Mouse (Mus musculus): ENCODE data around the gene Nfat5.

The Nfat5 gene

DNA sequence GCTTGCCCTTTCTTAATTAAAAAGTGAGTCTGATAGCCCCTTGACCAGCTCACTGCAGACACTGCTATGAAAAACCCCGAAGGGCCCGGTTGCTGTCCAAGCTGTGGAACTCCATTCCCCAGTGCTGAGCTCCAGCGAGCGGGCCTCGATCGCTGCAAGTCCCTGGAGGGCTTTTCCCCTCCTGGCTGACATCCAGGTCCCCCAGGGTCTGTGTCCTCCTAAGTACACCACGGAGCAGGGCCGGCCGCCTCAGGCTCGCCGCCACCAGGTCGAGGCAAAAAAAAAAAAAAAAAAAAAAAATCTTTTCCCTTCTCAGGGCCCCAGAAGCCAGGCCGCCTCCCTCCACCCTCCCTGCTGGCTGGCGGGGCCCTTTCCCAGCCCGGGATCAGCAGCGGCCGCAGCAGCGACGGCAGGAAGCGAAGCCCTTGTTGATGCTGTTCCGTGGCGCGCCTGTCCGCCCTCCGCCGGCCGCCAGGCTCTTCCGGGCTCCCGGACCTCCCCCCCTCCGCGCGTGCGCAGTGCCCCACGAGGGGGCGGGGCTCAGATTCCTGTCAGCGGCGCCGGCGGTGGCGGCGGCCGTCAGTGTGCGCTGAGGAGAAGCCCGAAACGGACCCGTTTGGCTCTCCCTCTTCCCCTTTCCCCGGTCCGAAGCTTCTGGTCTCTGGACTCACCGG is at the start of gene Nfat5:
TSS of gene Nfat5 (plus strand) at position 543 of the 674 bp plus-strand sequence.
- peak; percentile 96 to 100 for DNase-seq

- no peak for DNase-seq
Observed at GRCm38 (mm10) chr8:107244218-107244617, 49.1 kb upstream of the Nfat5 start.

GRCm38 (mm10) chr8:107248456-107248855 is 44.8 kb upstream of the Nfat5 start:
- DNase-seq: no peak

DNA sequence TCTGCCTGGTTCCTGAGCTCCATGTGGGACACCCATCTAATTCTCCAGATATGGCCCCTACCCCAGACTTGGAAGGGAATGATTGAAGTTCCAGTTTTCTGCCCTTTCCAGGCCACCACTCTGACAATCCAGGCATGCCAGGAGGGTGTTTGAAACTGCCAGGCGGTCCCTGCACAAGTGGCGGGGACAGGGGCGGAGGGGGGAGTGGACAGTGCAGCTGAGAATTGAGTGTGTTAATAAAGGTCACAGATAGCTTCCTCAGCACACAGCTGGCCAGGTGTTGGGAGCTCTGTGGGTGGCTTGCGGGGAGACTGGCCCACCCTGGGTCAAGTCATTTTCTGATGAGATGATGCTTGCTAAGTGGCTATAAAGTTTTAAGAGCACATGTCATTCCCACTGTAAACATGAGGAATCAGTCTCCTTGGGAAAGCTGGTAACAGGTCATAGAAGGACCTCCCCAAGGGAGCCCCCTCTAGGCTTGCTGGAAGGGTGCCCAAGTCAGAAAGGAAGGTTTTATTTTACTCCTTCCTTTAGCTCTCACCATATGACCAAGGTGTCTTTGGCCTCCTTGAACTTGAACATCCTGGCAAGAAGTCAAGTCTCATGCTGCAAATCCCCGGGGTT is 41.7 kb upstream of the Nfat5 start:
- DNase-seq: no peak

GRCm38 (mm10) chr8:107253121-107253520 is 40.1 kb upstream of the Nfat5 start:
- no peak for DNase-seq

- DNase-seq: no peak
Observed at GRCm38 (mm10) chr8:107254403-107254802, 38.9 kb upstream of the Nfat5 start.

DNA sequence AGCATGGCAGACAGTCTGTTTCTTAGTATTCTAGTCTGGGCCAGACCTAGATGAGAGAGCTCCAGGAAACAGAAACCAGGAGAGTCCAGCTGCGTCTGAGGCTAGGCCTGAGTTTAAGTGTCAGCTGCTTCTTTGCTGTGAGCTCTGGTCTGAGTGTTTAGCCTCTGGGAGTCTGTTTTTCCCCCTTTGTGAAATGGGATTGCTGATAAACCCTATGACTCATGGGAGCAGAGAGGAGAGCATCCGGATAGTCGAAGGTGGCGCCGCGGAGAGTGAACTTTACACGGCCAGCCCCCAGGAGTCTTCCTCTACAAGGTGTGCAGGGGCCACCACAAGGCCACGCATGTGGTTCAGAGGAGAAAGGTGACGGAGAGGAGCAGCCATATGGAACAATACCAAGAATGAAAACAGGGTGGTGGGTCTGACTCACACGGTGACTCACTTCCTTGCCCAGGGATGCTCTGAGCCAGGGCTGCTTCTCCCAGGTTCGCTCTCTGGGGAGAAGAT is 38.3 kb upstream of the Nfat5 start:
- no peak for DNase-seq

GRCm38 (mm10) chr8:107257223-107257622 is 36.0 kb upstream of the Nfat5 start:
- no peak for DNase-seq

DNA sequence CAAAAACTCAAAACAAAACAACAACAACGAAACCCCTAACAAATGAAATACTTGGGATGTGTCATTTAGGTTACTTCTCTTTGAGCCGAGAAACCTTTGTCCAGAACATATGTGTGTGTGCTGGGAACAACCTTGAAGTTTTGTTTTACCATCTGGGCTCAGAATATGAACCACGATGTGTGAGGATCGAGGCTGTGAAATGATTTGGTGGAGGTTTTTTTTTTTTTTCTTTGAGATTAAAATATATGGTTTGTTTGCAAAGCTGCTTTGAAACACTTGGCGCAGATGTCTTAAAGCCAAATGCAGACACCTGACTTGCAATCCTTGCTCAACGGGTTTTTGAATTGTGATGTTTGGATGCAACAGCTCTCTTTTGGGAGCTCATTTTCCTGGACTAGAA is 33.1 kb upstream of the Nfat5 start:
- DNase-seq: no peak

- DNase-seq: no peak
Observed at GRCm38 (mm10) chr8:107261172-107261571, 32.1 kb upstream of the Nfat5 start.

DNA sequence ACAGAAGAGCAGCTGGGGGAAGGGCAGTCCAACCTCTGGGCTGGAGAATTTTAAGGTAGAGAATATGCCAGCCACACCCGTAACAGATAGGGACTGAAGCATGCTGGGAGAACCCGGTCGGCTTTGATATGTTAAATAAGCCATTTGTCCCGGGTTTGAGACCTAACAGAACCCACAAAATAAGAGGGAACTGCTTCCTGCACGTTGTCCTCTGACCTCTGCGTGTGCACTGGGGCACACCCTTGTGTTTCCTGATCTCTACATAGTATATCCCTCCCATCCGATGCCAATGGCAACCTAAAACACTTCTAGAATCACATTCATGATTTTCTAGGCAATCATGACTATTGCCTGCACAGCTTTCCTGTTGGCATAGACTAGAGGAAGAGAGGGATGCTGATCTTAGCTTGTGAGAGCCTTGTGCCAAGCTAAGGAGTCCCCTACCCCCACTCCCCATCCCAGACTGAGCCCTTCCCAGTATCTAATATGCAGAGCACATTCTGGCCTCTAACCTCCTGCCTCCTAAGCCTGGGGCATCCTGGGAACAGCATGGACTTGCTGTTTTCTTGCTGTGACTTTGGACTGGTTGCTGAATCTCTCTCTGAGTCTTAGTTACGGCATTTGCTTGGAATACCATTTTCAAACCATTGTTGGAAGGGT is 31.1 kb upstream of the Nfat5 start:
- no peak for DNase-seq

- peak; percentile 32 to 50 for DNase-seq
Observed at GRCm38 (mm10) chr8:107265811-107266210, 27.5 kb upstream of the Nfat5 start.

DNA sequence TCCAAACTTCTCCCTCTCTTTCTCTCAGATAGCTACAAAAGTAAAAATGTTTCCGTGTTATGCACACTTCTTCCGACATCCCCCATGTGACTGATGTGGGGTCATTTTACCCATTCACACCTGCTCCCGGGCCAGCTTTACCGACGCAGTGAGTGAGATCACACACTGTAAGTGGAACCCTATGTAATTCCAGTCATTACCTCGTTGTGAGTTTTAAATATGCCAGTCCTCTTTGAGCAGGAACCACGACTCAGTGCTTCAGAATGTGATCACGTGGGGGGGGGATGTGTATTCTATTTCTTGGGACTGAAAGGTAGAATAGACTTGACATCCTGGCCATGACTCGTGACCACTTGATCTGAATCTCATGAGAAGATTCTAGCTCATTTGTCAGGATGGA is 24.8 kb upstream of the Nfat5 start:
- DNase-seq: no peak

GRCm38 (mm10) chr8:107269191-107269590 is 24.1 kb upstream of the Nfat5 start:
- DNase-seq: no peak

- no peak for DNase-seq
Observed at GRCm38 (mm10) chr8:107269617-107270139, 23.6 kb upstream of the Nfat5 start.

- DNase-seq: no peak
Observed at GRCm38 (mm10) chr8:107270287-107270686, 23.0 kb upstream of the Nfat5 start.

DNA sequence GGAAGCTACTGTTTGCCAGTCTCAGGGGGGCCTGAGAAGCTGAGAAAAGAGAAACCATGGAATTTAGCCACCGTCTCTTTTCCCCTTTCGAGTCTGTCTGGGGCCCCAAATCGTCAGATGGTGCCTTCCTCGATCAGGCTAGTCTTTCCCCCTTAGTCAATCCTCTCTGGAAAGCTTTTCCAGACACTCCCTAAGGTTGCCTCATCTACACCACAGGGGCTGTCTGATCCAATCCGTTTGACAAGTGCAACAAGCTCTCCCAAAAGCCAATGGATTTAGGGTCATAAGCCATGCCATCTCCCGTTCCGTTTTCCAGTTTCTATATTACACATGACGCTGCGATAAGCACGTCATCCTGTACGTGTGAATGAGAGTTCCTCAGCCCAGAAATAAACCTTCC is 22.5 kb upstream of the Nfat5 start:
- peak; percentile 59 to 68 for DNase-seq

- no peak for DNase-seq
Observed at GRCm38 (mm10) chr8:107277323-107277883, 15.9 kb upstream of the Nfat5 start.

DNA sequence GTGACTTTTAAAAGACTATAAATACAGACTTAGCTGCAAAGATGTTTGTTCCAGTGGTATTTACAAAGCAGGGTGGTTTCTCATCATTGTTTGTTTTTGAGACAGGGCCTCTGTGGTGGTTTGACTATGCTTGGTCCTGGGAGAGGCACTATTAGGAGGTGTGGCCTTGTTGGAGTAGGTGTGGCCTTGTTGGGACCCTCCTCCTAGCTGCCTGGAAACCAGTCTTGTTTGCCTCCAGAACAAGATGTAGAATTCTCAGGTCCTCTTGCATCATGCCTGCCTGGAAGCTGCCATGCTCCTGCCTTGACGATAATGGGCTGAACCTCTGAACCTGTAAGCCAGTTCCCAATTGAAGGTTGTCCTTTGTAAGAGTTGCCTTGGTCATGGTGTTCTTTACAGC is 14.7 kb upstream of the Nfat5 start:
- no peak for DNase-seq

DNA sequence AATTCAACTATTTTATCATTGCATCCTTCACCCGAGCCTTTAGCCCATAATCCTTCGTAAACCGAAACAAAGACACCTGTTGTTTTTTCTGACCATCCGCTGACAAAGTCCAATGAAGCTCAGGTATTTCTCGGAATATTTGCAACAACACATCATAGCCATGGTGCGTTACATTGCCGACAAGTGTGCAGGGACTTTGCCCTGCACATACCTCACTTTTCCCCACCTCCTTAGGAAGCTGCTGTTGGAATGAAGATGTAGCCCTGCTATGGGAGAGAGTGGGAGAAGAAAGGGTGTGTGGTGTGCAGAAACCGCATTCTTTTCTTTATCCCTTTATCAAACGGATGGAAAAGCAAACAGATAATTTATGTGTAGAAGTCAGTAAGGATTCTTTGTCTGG is 6.6 kb upstream of the Nfat5 start:
- no peak for DNase-seq

- DNase-seq: no peak
Observed at GRCm38 (mm10) chr8:107287522-107287921, 5.7 kb upstream of the Nfat5 start.

DNA sequence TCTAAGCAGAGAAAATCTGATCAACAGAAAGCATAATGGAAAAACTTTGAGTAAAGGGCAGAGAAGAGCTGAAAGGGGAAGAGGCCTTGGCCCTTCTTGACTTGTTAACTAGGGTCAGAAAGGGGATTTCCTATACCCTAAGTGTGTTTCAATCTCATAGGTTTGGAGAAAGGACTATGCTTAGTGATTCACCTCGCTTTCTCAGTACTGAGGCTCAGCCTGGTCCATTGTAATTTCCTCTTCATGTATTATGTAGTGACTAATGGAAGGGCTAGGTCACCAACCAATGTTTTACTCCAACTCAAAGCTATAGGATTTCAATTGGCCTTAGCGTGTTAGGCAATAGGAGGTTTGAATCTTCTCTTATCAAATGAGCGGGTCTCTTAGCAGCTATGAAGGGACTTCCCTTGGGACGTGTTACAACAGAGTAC is 2.1 kb upstream of the Nfat5 start:
- DNase-seq: no peak
